Mouse (Mus musculus) heart, adult 18-20 months (tissue): Measurements from ENCODE around the gene Ppp1r27. TPM values are rescaled to one million over a fixed set of nuclear protein-coding genes. Genes with fewer than 3 reads are reported as not detected.
"Not testable (repeated sequence)": the region's sequence is repeated elsewhere in the genome, so short reads cannot be mapped to it uniquely, and the experiment has no call there.

Experiments used
- DNase-seq, 2 experiments: peaks; one replicate each; pipeline ENCODE4 v3.0.0; 2021 to 2022; ENCODE audit warnings: mixed read lengths in 1 of 2
- long read RNA-seq, 2 experiments: library from polyadenylated mRNA; stranded (forward); transcript quantifications; one replicate each; pipeline ENCODE4 v2.0.0; 2021
- total RNA-seq, 2 experiments: library from RNA; stranded (reverse); gene quantifications; 2 replicates each; pipeline ENCODE4 v1.2.3; 2021

Gene Ppp1r27
- total RNA-seq: under 1 TPM in 1 of 2 experiments, not detected in 1; 0.35 TPM
- long read RNA-seq, experiment 1: 0 reads
- long read RNA-seq, experiment 2: 0 reads

- DNase-seq: no peak
These were observed at the start of gene Ppp1r27 for GRCm38 (mm10) chr11:120550810-120551440. Gene Ppp1r27, minus strand, starts transcription at chr11:120551132.

DNA sequence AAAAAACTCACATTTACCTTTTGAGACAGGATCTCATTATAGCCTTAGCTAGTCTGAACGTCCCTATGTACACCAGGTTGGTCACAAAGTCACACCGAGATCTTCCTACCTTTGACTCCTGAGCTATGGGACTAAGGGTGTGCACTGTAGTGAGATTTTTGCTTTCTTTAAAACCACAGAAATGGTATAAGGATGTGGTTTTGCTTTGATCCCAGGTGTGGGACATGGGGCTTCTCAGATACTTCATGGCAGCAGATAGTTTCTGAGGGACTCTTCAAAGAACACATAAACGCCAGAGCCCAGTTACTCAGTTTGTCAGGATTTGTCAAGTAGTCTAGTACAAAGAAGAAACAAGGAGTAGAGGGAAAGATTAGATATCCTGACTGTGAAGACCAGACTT lies 49.8 kb upstream of the Ppp1r27 start:
- no peak for DNase-seq

DNA sequence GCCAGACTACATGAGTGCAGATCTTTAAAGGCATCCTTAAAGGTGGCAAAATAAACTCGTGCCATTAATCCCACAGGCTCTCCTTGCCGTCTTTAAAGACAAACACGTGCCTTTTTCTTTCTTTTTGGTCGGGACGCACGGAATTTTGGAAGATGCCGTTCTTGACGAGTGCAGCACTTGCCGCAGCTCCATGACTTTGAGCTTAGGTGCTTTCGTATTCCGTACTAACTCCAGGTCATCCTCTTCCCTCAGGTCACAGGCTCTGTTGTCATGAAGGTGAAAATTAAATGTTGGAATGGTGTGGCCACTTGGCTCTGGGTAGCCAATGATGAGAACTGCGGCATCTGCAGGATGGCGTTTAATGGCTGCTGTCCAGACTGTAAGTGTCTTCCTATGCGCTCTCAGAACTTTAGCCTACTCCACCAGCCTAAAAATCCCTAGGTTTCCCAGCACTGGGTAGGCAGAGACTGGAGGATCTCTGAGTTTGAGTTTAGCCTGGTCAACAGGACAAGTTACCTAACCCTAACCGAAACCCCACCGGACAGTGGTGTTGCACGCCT lies 48.1 kb upstream of the Ppp1r27 start:
- DNase-seq: no peak

DNA sequence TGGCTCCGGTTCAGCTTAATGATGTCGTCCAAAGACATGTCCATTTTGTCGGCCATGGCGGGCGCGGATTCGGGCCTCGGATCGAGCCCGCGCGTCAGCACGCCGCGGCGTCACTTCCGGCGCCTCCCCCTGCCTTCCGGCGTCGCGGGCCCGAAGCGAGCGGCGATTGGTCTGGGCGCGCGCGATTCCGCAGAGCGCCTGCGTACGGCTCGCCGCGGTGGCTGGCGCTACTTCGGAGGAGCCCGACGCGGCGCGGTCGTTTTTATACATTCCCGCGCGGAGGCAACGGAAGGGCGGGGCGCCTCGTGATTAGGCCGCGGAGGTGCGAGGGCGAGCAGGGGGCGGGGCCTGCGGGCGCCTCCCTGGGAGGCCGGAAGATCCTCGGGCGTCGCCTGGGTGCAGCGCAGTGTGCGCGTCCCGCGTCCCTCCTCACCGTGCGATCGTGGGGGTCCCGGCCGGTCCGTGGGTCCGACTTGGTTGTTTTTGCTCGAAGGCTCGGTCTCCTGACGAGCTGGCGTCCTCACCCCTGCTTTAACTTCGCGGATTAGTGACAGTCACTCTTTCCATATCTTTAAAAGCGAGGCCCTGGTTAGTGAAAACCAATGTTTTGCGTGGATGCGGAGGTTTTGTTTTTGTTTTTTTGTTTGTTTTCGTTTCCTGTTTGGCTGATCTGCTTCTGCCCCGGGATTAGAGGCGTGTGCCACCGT lies 47.5 kb upstream of the Ppp1r27 start, which contains the start of the genes Alyref and Anapc11:
Alyref (minus strand) TSS at position 83 of the 707 bp plus-strand sequence.
Anapc11 (plus strand) TSS at position 139 of the 707 bp plus-strand sequence.
- peak; percentile 94 to 95 for DNase-seq

GRCm38 (mm10) chr11:120597240-120598235 lies 46.6 kb upstream of the Ppp1r27 start:
- DNase-seq: peak in 1 of 2 experiments; percentile 30

DNA sequence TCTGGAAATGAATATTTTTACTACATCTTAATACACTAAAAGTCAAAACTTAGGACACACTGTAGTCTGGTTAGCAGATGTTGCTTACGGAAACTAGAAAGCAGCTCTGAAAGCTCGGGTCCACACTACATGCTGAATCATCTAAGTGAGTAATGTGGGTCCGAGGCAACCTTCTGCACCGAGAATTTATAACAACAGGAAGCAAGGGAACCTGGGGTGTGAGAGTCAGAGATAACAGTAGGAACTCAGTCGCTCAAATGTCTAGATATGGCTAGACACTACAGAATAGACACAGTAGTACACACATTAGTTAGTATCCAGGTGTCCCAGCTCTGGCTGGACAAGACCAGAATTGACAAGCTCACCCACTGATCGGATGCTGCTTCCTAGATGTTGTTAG lies 37.6 kb upstream of the Ppp1r27 start:
- no peak for DNase-seq

GRCm38 (mm10) chr11:120583937-120584336 lies 33.0 kb upstream of the Ppp1r27 start:
- DNase-seq: no peak

GRCm38 (mm10) chr11:120582982-120583293 lies 32.0 kb upstream of the Ppp1r27 start:
- DNase-seq: not testable (repeated sequence)

DNA sequence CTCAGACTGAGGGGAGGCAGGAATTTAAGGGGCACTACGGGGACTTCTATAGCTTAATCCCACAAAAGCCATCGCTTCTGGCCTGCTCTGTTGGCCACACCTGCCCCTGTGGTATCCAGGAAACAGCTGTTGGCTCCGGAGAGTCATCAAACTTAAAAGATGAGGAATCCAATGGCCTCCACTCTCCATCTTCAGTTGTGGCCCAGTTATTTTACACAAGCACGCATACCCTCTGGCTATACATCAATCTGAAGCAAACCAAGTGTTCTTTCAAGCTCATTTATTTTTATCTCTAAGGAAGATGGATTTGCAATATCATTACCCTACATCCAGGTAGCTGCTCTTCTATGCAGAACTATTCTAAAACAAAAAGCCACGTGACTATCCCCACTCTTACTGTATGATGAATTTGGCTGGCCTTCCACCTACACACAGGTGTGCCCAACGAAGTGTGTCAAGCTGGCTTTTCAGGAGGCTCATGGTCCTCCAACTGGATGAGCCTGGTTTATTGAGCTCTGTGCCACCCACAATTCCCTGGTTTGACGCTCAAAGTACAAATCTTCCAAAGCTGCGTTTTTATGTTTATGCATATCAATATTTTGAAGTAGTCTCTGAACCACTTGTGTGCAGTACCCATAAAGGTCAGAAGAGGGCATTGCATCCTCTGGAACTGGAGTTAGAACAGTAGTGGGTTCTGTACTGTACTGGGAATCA lies 31.5 kb upstream of the Ppp1r27 start:
- peak; percentile 35 to 60 for DNase-seq

DNA sequence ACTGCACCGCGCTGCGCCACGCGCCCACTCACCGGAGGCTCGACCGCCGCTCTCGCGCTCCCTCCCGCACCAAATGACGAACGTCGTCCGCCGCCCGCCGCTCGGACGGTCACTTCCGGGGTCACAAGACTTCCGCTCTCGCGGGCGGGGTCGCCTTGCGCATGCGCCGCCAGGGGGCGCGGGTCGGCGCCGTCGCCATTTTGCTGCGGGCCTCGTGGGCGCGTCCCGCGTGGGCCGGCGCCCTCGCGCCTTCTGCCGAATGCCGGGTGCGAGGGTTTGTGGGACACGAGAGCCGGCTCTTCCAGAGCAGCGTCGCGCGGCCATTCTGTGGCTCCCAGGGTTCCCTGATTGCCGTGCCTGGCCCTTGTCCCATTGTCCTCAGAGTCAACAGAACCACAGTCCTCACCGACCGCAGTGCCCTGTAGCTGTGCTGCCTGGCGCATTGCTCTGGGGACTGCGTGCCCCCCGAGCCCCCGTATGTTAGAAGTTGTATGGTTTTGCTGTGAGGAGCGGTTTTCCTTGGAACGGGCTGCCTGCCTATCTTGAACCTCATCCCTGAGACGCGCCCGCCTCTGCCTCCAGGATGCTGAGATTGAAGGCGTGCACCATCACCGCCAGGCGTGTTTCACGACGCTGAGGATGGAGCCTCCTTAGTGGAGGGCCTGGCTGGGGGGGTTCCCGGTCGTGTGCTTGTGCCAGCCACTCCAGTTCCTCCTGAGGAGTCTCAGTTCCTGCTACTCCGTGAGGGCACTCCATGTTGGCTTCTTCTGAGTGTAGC lies 30.7 kb upstream of the Ppp1r27 start, which contains the start of gene Arhgdia:
Arhgdia (minus strand) TSS at position 135 of the 778 bp plus-strand sequence.
- peak; percentile 92 to 93 for DNase-seq

GRCm38 (mm10) chr11:120580871-120581331 lies 30.0 kb upstream of the Ppp1r27 start:
- DNase-seq: peak; percentile 59 to 72

DNA sequence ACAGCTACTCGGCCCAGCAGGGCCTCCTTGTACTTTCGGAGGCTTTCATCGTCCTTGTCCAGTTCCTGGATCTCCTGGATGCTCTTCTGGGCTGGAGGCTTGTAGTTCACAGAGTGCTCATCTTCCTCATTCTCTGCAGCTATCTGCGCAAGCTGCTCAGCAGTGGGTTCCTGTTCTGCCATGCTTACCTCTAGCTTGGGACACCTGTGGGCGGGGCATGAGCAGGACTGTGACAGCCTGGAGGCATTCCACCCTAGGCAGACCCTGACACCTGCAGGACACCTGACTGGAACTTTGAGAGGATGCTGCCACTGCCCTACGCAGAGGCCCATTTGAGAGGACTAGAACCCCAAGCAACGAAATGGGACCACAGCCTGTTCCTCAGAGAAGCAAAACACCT lies 29.3 kb upstream of the Ppp1r27 start:
- peak; percentile 30 to 35 for DNase-seq

DNA sequence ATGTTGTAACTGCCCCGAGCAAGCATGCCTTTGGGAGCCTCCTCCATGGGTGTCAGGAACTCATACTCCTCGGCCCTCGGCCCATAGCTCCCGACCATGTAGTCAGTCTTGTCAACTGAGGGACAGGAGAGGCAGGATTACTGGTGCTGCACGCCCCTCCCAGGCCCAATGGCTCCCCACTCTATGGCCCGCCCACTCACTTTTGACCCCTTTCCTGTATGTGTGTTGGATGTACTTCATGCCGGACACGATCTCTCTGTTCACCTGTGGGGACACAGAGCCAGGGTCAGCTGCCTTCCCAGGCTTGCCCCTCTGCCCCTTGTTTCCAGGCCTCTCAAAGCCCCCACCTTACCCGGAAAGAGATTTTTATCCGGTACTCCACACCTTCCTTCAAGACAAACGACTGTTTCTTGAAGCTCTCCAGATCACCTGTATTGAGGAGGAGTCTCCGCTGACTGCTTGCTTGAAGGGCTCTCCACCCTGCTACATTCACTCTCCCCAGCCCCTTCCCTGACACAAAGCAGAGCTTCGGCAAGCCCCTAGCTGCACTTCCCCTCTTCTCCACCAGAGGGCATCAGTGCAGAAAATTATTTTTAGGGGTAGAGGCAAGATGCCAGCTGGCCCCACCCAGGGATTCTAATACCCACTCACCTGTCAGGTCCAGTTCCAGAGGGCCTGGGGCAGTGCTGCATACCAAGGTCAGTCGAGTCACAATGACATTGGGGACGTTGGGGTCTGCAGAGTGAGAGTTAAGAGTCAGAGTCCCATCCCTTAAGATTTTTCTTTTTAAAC lies 28.6 kb upstream of the Ppp1r27 start:
- DNase-seq: peak; percentile 72 to 89

DNA sequence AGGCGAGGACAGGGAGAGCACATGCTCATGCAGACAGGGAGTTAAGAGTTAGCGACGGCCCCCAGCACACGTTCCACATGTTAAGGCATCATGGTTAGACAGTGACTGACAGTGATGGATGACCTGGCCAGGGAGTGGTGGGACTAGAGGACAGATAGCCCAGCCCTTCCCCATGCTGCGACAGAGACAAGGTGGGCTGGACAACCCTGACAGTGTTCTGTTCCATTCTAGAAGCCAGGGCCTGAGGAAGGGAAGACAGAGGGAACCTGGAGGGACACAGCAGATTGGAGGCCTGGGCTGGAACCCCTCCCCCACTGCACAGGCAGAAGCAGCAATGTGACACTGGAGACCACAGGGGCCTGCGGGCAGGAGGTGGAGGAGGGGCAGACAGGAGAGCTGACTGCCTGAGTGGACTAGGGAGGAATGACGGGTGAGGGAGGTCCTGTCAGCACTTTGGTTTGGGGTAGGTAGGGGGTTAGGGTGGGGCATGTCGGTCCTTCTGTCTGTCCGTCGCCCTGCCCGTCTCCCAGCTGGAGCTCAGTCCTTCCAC lies 27.8 kb upstream of the Ppp1r27 start:
- no peak for DNase-seq

GRCm38 (mm10) chr11:120578024-120578693 lies 27.2 kb upstream of the Ppp1r27 start:
- DNase-seq: peak in 1 of 2 experiments; percentile 6

DNA sequence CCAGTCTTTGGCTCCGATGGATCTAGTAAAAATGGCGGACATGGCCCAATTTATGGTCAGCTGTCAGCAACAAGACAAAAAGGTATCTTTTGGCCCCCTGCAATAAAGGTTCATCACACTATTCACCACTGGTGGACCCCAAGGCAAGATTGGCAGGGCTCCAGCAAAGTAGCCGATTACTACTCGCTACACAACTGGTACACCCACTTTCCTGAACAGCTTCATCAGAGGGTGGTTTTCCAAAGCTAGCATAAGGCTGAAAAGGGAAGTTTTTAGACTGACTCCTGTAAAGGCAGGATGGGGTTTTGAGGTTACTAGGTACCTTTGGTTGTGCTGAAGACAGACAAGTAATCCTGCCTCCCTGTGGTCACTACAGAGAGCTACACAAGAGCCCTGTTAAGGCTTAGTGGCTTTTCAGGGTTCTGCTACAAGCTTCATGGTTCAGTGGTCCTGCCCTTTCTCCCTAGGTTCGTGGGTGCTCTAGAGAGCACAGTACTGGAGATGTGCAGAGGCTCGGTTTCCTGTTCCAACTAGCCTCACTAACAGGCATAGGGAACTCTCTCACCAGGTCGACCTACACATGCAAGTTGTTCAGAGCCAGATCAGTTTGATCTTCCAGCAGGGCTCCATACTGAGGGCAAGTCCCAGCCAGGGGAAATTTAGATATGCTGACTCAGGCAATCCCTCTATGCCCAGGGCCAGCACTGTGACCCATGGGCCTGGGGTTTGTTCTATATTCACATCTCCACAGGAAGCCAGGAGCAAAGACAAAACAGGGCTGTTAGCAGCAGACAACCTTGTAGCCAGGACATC lies 26.5 kb upstream of the Ppp1r27 start:
- DNase-seq: peak; percentile 3 to 49

- DNase-seq: no peak
These were observed 25.5 kb upstream of the Ppp1r27 start for GRCm38 (mm10) chr11:120576365-120576981.
